Mouse (Mus musculus) kidney, postnatal 0 days (tissue): ENCODE data around the gene Clstn1. TPM values are rescaled to one million over a fixed set of nuclear protein-coding genes. Genes with fewer than 3 reads are reported as not detected.
A peak's percentile ranks its signal among the peaks of the same experiment; 100 is the strongest.

Experiments
- ATAC-seq: fragments of 200-750 bp; cut with Nextera tagmentation; replicated peaks from 2 replicates; pipeline ENCODE4 v1.8.0; 2017; ENCODE audit warnings: low read depth, moderate number of reproducible peaks, moderate TSS enrichment, moderate library complexity; ENCODE audit not compliant: low FRiP score
- DNase-seq: peaks from one replicate; pipeline ENCODE4 v3.0.0-alpha.2; 2016; ENCODE audit warnings: low spot score
- H3K27ac ChIP-seq: fragments of 300-500 bp; sonication (generic); 2 replicates; pipeline ENCODE4 v1.5.1; 2014; ENCODE audit warnings: mild to moderate bottlenecking
- H3K27me3 ChIP-seq: fragments of 300-500 bp; sonication (generic); 2 replicates; pipeline ENCODE4 v1.6.1; 2014; ENCODE audit warnings: low read length, mixed read lengths; ENCODE audit not compliant: insufficient read depth
- H3K36me3 ChIP-seq: fragments of 300-500 bp; sonication (generic); 2 replicates; pipeline ENCODE4 v1.6.1; 2014; ENCODE audit warnings: low read length, mixed read lengths; ENCODE audit not compliant: insufficient read depth
- H3K4me1 ChIP-seq: fragments of 300-500 bp; sonication (generic); replicated peaks from 2 replicates; pipeline ENCODE4 v1.6.1; 2014; ENCODE audit warnings: antibody characterized with exemption, low read length, mixed read lengths; ENCODE audit not compliant: insufficient read depth
- H3K4me2 ChIP-seq: fragments of 300-500 bp; sonication (generic); 2 replicates; pipeline ENCODE4 v1.6.1; 2014; ENCODE audit warnings: mild to moderate bottlenecking, low read length, moderate library complexity, mixed read lengths
- H3K4me3 ChIP-seq: fragments of 300-500 bp; sonication (generic); replicated peaks from 2 replicates; pipeline ENCODE4 v1.5.1; 2014; ENCODE audit warnings: low read depth, low read length
- H3K9ac ChIP-seq: fragments of 300-500 bp; sonication (generic); 2 replicates; pipeline ENCODE4 v1.6.1; 2014; ENCODE audit warnings: low read depth, low read length
- H3K9me3 ChIP-seq: fragments of 300-500 bp; sonication (generic); replicated peaks from 2 replicates; pipeline ENCODE4 v1.6.1; 2016; ENCODE audit warnings: low read length, inconsistent platforms, mixed read lengths
- CTCF ChIP-seq: IDR thresholded peaks from 2 replicates; pipeline ENCODE4 v1.5.1; 2016; ENCODE audit warnings: antibody characterized with exemption, low read depth, mild to moderate bottlenecking, moderate library complexity
- WGBS: fragments of 180-500 bp; shearing (Covaris S2); extraction: QIAGEN DNeasy Blood & Tissue Kit; methylation state at CpG from one replicate; pipeline ENCODE4 v1.1.7; 2014; 5-methylcytosine and 5-hydroxymethylcytosine counted together
- polyA plus RNA-seq: library from polyadenylated mRNA; unstranded; fragments of >200 nt; fragmentation: Nextera tagmentation; extraction: Ambion mirVana; gene quantifications from 2 replicates; pipeline ENCODE4 v1.2.1, GENCODE M21; 2015

The Clstn1 gene
- 40.7 and 43.9 TPM in 2 replicates for polyA plus RNA-seq

GRCm38 (mm10) chr4:149586044-149586782, at the start of gene Clstn1:
TSS of gene Clstn1 (plus strand) at chr4:149586468.
- Histone ChIP-seq H3K27ac (no peak within 1 kb of the TSS), H3K4me2 (peak within 1 kb of the TSS; percentile 99), H3K9me3 (no peaks in the 10 kb centered on the region), H3K9ac (peak within 1 kb of the TSS; percentile 87), H3K36me3 (no peaks in the 10 kb centered on the region), H3K4me1 (peaks cover 13% of the 10 kb centered on the region; the same call in 1 of the 2 replicates), H3K27me3 (0 out of 2 replicates have a peak, but pooled peaks cover 4% of the 10 kb centered on the region), H3K4me3 (peak within 1 kb of the TSS; percentile 95)
- peak; percentile 74 for ATAC-seq
- 2% methylated on average over 54 of the region's 103 CpGs for WGBS
- TF ChIP-seq CTCF: 0 out of 2 replicates have a peak, but pooled peaks have one; percentile 1
- DNase-seq: peak; percentile 74

DNA sequence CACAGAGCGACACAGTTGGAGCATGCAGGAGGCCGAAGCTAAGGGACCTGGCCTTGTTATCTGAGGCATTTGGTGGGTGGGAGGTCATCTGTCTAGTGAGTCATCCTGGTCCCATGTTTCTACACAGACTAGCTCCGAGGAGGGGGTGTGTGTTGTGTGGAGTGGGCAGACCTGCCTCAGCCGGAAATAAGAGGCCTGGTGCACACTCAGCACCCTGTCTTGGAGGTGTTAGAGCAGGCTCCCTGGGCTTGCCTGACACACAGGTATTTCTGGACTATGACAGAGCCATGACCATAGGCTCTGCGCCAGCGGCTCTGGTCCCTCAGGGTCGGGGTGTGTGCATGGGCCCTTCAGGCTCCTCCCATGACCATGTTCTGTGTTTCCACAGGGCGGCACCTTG, 46.8 kb upstream of the Clstn1 start:
- peak; percentile 57; the same call in 1 of the 2 replicates for ATAC-seq

GRCm38 (mm10) chr4:149541935-149542334, 44.3 kb upstream of the Clstn1 start:
- Histone ChIP-seq H3K4me2 (no peak overlapping the region), H3K4me3 (no peak overlapping the region), H3K9me3 (no peaks in the 10 kb centered on the region), H3K36me3 (no peaks in the 10 kb centered on the region), H3K27ac (no peak overlapping the region), H3K9ac (no peak overlapping the region), H3K27me3 (no peaks in the 10 kb centered on the region), H3K4me1 (no peaks in the 10 kb centered on the region)
- WGBS: 62% methylated on average over 5 of the region's 5 CpGs
- TF ChIP-seq CTCF: no peak
- ATAC-seq (no peak), DNase-seq (no peak)

More for the DNA sequence above, 46.8 kb upstream of the Clstn1 start:
- Histone ChIP-seq H3K4me1 (no peaks in the 10 kb centered on the region), H3K9me3 (no peaks in the 10 kb centered on the region), H3K27me3 (no peaks in the 10 kb centered on the region), H3K9ac (no peak overlapping the region), H3K4me3 (no peak overlapping the region), H3K27ac (no peak overlapping the region), H3K36me3 (no peaks in the 10 kb centered on the region), H3K4me2 (no peak overlapping the region)
- WGBS: 71% methylated on average over 8 of the region's 8 CpGs
- no peak for TF ChIP-seq CTCF
- DNase-seq: no peak

- no peak overlapping the region for H3K4me3 ChIP-seq
- no peaks in the 10 kb centered on the region for H3K4me1 ChIP-seq
- H3K36me3 ChIP-seq: no peaks in the 10 kb centered on the region
- no peak for TF ChIP-seq CTCF
- DNase-seq: no peak
- H3K9me3 ChIP-seq: no peaks in the 10 kb centered on the region
- H3K4me2 ChIP-seq: no peak overlapping the region
- 77% methylated on average over 12 of the region's 12 CpGs for WGBS
- ATAC-seq: no peak
- H3K27ac ChIP-seq: no peak overlapping the region
- H3K9ac ChIP-seq: no peak overlapping the region
- H3K27me3 ChIP-seq: no peaks in the 10 kb centered on the region
Measured at GRCm38 (mm10) chr4:149542431-149542830, 43.8 kb upstream of the Clstn1 start.

GRCm38 (mm10) chr4:149542927-149543553, 43.2 kb upstream of the Clstn1 start:
- Histone ChIP-seq H3K9me3 (no peaks in the 10 kb centered on the region), H3K27me3 (no peaks in the 10 kb centered on the region), H3K27ac (no peak overlapping the region), H3K36me3 (no peaks in the 10 kb centered on the region), H3K9ac (no peak overlapping the region), H3K4me2 (no peak overlapping the region), H3K4me3 (no peak overlapping the region), H3K4me1 (no peaks in the 10 kb centered on the region)
- TF ChIP-seq CTCF: peak; percentile 98
- 0 out of 2 replicates have a peak, but pooled peaks have one; percentile 22 for ATAC-seq
- DNase-seq: peak; percentile 92
- WGBS: 55% methylated on average over 10 of the region's 10 CpGs

GRCm38 (mm10) chr4:149544892-149545291, 41.4 kb upstream of the Clstn1 start:
- H3K27ac ChIP-seq: no peak overlapping the region
- 50% methylated on average over 8 of the region's 8 CpGs for WGBS
- H3K9me3 ChIP-seq: no peaks in the 10 kb centered on the region
- H3K9ac ChIP-seq: no peak overlapping the region
- H3K4me3 ChIP-seq: no peak overlapping the region
- ATAC-seq (0 out of 2 replicates have a peak, but pooled peaks have one; percentile 26), DNase-seq (peak; percentile 67)
- H3K27me3 ChIP-seq: no peaks in the 10 kb centered on the region
- H3K4me2 ChIP-seq: no peak overlapping the region
- TF ChIP-seq CTCF: no peak
- H3K4me1 ChIP-seq: no peaks in the 10 kb centered on the region
- H3K36me3 ChIP-seq: 0 out of 2 replicates have a peak, but pooled peaks cover 4% of the 10 kb centered on the region
